Mouse (Mus musculus): ENCODE data around the gene Trf.

DNA sequence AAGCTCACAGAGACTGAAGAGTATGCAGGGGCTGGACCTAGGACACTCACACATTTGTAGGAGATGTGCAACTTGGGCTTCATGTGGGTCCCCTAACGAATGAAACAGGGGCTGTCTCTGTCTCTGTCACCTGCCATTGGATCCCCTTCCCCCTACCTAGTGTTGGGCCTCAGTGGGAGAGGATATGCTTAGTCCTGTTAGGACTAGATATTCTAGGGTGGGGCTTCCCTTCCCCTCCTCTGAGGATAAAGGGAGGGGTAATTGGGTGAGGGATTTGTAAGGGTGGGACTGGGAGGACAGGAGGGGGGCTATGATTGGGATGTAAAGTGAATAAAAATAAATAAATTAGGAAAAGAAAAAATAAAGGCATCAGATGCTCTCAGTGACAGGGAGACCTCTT is 45.4 kb upstream of the Trf start:
- TF ChIP-seq CTCF (IDR thresholded peaks at IDR 0.05; ENCODE audit: low read depth): no peak
- TF ChIP-seq EP300 (IDR thresholded peaks at IDR 0.05; ENCODE audit: low read depth): no peak

Data from heart, postnatal 0 days (tissue).